Comparison of ENCODE assay signal across 8 mouse cellular contexts in genomic region chr10:75517758-75518143, GRCm38 (mm10). TPM values are rescaled to one million over a fixed set of nuclear protein-coding genes. Genes with fewer than 3 reads are reported as not detected.
A peak's percentile ranks its signal among the peaks of the same experiment; 100 is the strongest.
DNase-seq lines count a peak whose midpoint lies in the region; ATAC-seq and TF ChIP-seq lines count a peak whose summit lies in the region.

Gucd1 (minus strand) TSS chr10:75517972.

- WGBS in hindbrain, postnatal 0 days, result under 1% methylated on average over 20 of the region's 20 CpGs

- peak within 1 kb of the TSS; percentile 94 for H3K4me3 ChIP-seq in gastrocnemius, adult 2 months
- H3K4me3 ChIP-seq in hindbrain, postnatal 0 days (ENCODE audit: low read length), result peak within 1 kb of the TSS; percentile 82
- H3K4me3 ChIP-seq in left cerebral cortex, adult 2 months, result peak within 1 kb of the TSS; percentile 68

- peaks cover 30% of the 10 kb centered on the region for H3K36me3 ChIP-seq in hindbrain, postnatal 0 days (ENCODE audit: insufficient read depth, low read length)

- intact Hi-C loops in gastrocnemius, adult 2 months (cut with DNase I), result no loop called here
- intact Hi-C loops in left cerebral cortex, adult 2 months (cut with DNase I), result loop anchor here (2.0 to 5.0 kb wide), 2 partner anchors 41 to 950 kb away; partner anchors contain the start of genes Mcm3ap and Ybey

- peak; percentile 98 for DNase-seq in ZHBTc4 (ENCODE audit: low read depth, low spot score)
- peak; percentile 98 for DNase-seq in gastrocnemius, adult 2 months
- peak; percentile 98 for DNase-seq in hindbrain, postnatal 0 days (ENCODE audit: low spot score)
- peak; percentile 96 for DNase-seq in left cerebral cortex, adult 2 months (ENCODE audit: extremely low spot score in 1 of 2, low spot score in 2 of 2)
- DNase-seq in right cerebral cortex, adult 2 months (ENCODE audit: low spot score in 2 of 2), result peak; percentile 98 to 99
- DNase-seq in urinary bladder, postnatal 14 days (ENCODE audit: low spot score), result peak; percentile 97

- H3K9me3 ChIP-seq in hindbrain, postnatal 0 days (ENCODE audit: low read length), result no peaks in the 10 kb centered on the region

- H3K27ac ChIP-seq in gastrocnemius, adult 2 months, result peak within 1 kb of the TSS; percentile 96
- H3K27ac ChIP-seq in hindbrain, postnatal 0 days, result peak within 1 kb of the TSS; percentile 96
- H3K27ac ChIP-seq in left cerebral cortex, adult 2 months, result peak within 1 kb of the TSS; percentile 97

- no peaks in the 10 kb centered on the region for H3K27me3 ChIP-seq in hindbrain, postnatal 0 days (ENCODE audit: insufficient read depth, low read length)

- peaks cover 6% of the 10 kb centered on the region; the same call in 1 of the 2 replicates for H3K4me1 ChIP-seq in hindbrain, postnatal 0 days (ENCODE audit: insufficient read depth, low read length)

- ATAC-seq in common myeloid progenitor, adult 5-6 weeks (replicated peaks; ENCODE audit: low read depth, poor library complexity, severe bottlenecking), result peak; percentile 82
- ATAC-seq in hindbrain, postnatal 0 days, result peak; percentile 96
- peak; percentile 80 for ATAC-seq in megakaryocyte, adult 5-6 weeks (ENCODE audit: poor library complexity, severe bottlenecking)

- H3K9ac ChIP-seq in hindbrain, postnatal 0 days (replicated peaks; ENCODE audit: low read length), result peak within 1 kb of the TSS; percentile 89

- H3K4me2 ChIP-seq in hindbrain, postnatal 0 days (ENCODE audit: low read depth, low read length), result peak within 1 kb of the TSS; percentile 68

- TF ChIP-seq CTCF in gastrocnemius, adult 2 months (IDR thresholded peaks at IDR 0.05), result no peak
- TF ChIP-seq CTCF in hindbrain, postnatal 0 days (IDR thresholded peaks at IDR 0.05; ENCODE audit: low read depth), result no peak
- TF ChIP-seq CTCF in left cerebral cortex, adult 2 months (IDR thresholded peaks at IDR 0.05), result no peak

RNA-seq across cellular contexts. Expression of gene Gucd1, which starts in this region (rescaled TPM):
- total RNA-seq in common myeloid progenitor, adult 5-6 weeks (2017), result 11.5 and 13.3 TPM in 2 replicates
- total RNA-seq in gastrocnemius, adult 2 months (2021), result 10 to 100 TPM; 48.2 to 78.7 TPM
- total RNA-seq in hindbrain, postnatal 0 days (2014; rRNA removed), result 42.3 and 44.3 TPM in 2 replicates
- polyA plus RNA-seq in hindbrain, postnatal 0 days (2015; fragmentation: Nextera tagmentation; extraction: Ambion mirVana), result 12.6 and 15.6 TPM in 2 replicates
- total RNA-seq in left cerebral cortex, adult 2 months (2021), result 10 to 100 TPM; 16.8 to 18.1 TPM
- total RNA-seq in megakaryocyte, adult 5-6 weeks (2015), result 22.1 and 22.2 TPM in 2 replicates
- total RNA-seq in megakaryocyte, adult 5-6 weeks (2017), result 33.4 and 38.1 TPM in 2 replicates

Comparison
In these comparisons a context has a peak if more than half of its experiments do, and no peak if none do; other contexts are left out.
1. Peak in every context shown above with its lines: DNase-seq, ATAC-seq, H3K4me3 ChIP-seq and H3K27ac ChIP-seq.